Mouse (Mus musculus) testis, postnatal 14 days (tissue): ENCODE results near the gene Zfp11.
"Not testable (repeated sequence)": the region's sequence is repeated elsewhere in the genome, so short reads cannot be mapped to it uniquely, and the experiment has no call there.

Experiments used
- DNase-seq: peaks from one replicate; pipeline ENCODE4 v3.0.0; 2021; ENCODE audit warnings: low spot score

Zfp11 gene

DNA sequence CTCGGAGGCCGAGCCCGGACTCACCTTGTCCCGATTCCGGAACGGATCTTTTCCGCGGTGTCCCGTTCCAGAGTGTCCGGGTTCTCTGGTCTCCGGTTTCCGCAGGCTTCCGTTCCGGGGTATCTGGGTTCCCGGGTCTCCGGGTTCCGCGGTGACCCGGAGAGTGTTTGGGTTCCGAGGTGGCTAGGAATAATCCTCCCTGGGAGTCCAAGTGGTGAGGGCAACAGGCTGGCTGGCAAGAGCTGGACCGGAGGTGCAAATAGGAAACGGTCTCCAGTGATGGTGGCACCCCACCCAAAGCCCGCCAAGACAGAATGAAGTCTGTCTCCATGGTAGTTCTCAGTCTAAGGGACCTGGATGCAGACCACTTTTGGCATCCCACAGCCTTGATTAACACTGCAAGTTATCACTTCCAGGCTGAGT is at the start of gene Zfp11:
TSS of gene Zfp11 (minus strand) at position 64 of the 423 bp plus-strand sequence.
- peak; percentile 84 for DNase-seq

DNA sequence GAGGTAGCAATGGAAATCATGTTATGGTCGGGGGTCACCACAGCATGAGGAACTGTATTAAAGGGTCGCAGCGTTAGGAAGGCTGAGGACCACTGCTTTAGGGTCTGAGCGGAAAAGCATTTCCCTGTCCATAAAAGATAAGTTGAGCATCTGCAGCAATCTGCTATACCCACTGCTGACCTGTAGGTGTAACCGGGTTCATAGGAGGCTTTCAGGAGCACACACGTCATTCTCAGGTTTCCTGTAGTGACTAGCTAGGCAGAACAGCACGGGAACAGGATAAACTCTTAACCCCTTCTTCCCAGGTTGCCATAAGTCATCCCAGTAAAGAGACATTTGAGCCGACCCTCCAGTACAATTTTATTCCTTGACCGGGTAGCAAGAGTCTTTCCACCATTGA is 47.1 kb upstream of the Zfp11 start:
- no peak for DNase-seq

DNA sequence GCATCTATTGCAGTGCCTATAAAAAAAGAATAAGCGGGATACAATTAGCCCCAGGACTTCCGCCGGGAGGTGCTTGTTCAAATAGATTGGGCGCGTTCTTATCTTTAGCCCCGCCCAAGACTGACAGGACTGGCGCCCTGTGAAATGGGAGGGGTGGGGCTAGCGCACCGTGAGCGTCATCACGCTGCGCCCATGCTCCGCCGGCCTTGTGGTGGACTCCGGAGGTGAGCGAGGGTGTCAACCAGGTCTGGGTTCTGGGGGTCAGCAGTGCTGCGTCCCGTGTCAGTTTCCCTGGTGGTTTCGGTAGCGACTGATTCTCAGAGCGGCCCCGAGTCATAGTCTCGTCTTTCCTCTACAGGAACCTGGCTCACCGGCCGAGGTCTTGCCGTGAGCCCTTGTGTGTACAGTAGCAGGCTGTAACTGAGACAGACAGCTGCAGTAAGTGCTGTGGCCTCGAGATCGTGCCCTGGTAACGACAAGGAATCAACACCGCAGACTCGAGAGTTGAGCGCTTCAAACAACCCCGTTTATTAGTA is 45.5 kb upstream of the Zfp11 start, which contains the start of gene Mrps17:
TSS of gene Mrps17 (plus strand) at position 172 of the 536 bp plus-strand sequence.
- DNase-seq = peak; percentile 94

DNA sequence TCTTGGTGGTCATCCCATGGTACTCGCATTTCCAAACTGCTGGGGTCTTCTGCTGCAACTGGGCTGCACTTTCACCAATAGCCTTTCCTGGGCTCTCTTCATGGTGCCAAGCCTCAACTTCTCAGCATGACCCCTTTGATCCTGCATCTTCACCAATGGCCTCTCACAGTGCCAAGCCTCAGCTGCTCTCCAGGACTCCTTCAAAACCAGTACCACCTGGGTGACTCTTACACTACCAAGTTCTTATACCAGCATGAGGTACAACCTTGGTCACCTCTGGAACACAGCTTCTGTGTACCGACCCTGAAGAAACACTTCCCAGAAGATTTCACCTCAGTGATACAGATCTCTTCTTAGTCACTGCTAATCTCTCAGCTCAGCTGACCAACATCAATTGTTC is 38.5 kb upstream of the Zfp11 start, which contains the start of gene Sept14:
TSS of gene Sept14 (minus strand) at position 101 of the 400 bp plus-strand sequence.
- no peak for DNase-seq

DNA sequence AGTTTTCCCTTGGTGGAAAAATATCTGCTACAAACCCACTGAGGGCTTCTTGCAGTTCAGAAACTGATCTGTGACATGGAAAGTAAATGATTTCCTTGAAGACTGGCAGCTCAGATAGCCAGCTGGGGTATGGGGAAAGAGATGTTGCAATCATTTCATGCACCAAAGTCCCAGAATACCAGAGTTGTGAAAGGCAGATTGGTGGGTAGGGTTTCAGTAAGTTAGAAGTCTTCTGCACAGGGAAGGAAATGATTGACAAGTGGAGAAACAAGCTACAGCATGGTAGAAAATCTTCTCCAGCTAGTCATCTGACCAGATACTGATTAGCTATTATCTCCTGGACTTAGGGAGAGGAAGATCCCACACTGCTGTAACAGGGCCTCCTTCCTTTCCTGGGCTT is 33.5 kb upstream of the Zfp11 start:
- no peak for DNase-seq

DNA sequence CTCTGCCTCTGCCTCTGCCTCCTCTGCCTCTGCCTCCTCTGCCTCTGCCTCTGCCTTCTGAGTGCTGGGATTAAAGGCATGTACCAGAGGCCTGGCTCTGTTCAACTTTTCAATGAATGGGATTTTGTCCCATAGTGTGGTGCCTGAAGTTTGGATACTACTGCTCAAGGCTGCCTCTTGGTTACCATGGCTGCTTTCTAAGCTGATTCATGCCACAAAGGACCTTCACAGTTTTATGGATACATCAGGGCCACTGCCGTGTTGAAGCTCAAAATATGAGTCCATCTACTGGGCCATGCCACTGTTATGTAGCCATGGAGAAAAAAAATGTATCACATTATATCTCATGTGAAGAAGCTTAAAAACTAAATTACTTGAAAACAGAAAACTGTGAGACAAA is 31.8 kb upstream of the Zfp11 start:
- no peak for DNase-seq

DNA sequence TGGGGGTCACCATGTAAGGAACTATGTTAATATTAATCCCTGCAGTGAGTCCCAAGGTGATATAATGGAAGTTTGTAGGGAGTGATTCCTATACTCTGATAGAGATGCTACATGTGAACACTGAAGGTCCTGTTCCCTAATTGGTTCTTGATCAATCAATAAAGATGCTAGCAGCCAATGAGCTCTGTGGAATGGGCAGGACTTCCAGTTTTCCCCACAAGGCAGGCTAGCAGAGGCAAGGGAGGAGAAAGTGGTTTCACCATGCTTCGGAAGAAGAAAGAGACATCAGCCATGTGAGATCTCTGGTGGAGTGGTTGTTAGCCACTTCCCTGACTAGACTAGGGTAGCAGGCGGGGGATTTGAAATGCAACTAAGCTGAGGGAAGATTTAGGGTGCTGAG is 30.6 kb upstream of the Zfp11 start:
- no peak for DNase-seq

DNA sequence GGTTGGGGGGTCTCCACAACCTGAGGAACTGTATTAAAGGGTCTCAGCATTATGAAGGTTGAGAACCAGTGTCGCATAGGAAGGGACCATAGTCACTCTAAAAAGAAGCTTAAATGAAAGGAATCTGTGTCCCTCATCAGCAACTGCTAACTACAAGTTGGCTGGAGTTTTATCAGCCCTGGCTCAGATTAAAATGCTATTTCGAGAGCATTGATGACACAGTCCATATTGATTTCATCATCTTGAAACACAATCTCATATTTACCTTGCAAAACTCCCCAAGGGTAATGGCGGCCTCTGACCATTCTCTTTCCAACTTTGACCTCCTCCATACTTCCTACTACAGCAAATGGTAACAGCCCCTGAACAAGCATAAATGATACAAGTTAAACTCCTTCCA is 20.6 kb upstream of the Zfp11 start:
- no peak for DNase-seq

DNA sequence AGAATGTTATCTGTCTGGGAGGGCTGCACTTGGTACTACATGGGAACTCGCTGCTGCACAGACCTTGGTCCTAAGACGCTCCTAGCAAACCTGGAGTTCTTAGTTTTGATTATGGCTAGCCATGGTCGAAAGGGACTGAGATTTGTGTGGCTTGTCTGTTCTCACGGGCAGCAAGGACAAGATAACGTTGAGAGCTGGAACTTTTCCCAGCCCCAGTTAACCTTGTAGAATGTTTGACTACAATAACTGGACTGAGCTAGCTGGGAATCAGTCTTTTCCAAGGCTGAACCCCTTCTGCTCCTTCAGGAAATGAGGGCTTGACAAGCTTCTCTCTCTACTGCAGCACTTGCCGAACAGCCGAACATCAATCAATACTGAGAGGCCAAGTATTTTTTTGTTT is 17.7 kb upstream of the Zfp11 start:
- peak; percentile 75 for DNase-seq

DNA sequence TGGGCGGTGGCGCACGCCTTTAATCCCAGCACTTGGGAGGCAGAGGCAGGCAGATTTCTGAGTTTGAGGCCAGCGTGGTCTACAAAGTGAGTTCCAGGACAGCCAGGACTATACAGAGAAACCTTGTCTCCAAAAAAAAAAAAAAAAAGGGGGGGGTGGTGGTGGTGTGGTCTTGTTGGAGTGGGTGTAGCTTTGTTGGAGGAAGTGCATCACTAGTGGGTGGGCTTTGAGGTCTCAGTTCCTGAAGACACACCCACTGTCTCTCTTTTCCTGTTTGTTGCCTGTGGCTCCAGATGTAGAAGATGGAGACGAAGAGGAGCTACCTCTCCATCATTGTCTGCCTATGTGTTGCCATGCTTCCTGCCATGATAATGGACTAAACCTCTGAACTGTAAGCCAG is 15.2 kb upstream of the Zfp11 start:
- DNase-seq = not testable (repeated sequence)

DNA sequence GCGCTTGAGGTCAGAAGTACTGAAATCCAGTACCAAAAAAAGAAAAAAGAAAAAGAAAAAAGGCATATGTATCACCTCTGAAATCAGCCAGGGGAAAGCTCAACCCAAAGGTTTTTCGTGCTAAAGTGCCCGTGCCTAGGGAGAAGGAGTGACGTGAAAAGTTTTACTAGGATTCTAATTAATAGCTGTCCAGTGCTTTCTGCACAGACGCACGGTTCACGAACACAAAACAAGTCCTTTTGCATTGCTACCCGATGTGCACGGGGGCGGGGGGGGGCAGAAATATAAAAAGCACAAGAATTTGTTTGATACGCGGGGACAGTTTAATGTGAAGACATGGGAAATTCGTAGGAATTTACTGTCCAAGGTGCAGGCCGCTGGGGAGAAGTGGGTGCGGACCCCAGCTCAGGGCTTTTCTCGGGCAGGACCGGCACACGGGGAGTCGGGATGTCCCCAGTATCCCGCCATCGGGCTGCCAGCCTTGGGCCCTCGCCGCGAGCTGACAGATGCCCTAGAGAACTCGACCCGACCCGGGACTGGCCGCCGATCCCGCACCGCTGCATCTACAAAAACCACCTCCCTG is 355 bp downstream of the Zfp11 start:
- DNase-seq = no peak

DNA sequence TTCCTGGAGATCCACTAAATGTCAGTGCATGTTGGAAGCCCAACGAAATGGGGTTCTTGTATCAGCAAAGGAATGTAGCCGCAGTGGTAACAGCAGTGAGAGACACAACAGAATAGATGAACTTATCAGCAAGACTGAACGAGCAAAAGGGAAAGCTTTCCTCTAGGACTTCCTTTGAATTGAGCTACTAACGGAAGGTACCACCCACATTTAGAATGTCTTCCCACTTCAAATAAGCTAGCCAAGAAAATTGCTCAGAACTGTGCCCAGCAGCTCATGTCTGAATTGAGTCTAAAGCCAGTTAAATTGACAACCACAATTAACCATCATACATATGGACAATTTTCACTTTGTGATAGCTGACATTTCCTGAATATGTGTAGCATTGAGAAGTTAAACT is 2.0 kb downstream of the Zfp11 start:
- no peak for DNase-seq

DNA sequence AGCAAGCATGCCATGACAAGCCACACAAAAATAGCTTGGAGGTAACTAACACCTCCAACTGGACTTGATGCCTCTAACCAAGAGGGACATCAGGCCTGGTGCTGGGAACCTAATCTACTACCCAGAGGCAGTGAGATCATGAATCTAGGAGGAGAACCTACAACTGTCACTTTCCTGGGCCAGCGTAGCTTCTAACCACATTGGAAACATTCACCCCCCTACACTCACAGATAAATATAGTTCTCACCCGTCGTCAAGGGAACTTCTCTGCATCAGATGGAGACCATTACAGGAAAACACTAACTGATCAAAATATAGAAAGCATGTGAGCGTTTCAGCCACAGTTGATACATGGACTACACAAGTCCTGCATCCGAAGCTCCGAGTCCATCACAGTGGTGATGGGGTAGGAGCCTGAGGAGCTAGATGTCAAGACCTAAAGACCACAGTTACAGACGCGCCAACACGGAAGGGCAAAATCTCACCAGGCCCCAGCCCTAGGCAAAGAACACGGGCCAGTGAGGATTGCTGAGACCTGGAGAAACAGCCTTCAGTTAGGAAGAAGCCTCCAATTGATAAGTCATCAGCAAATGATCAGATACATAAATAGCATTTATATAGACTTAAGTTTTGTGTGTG is 3.5 kb downstream of the Zfp11 start:
- no peak for DNase-seq

DNA sequence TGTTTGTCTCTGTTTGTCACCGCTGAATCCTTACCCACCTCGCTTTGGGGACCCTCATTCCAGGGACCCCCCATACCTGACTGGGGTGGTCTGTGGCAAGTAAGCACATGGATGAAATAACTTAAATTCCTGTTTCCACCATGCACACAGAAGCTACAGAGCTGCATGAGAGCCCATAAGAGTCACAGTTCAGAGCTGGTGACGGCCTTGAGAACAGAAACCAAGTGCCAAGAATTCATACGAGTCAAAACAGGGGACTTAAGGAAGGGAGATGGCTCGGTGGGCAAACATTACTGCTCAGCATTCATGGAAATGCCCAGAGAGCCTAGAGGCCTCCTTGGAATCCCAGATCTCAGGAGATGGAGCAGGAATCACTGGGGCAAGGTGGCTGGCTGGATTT is 5.8 kb downstream of the Zfp11 start:
- no peak for DNase-seq

DNA sequence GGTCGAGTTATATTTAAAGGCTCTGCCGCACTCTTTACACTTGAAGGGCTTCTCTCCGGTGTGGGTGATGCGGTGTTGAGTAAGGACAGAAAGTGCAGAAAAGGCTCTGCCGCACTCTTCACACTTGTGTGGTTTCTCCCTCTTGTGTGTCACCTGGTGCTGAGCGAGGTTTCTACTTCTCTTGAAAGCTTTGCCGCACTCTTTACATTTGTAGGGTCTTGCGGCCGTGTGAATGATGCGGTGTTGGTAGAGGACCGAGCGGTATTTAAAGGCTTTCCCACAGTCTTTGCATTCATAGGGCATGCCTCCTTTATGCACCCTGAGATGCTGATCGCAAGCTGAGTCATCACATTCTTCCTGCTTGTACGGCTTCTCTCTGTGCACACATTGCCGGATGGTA is 12.0 kb downstream of the Zfp11 start:
- no peak for DNase-seq

DNA sequence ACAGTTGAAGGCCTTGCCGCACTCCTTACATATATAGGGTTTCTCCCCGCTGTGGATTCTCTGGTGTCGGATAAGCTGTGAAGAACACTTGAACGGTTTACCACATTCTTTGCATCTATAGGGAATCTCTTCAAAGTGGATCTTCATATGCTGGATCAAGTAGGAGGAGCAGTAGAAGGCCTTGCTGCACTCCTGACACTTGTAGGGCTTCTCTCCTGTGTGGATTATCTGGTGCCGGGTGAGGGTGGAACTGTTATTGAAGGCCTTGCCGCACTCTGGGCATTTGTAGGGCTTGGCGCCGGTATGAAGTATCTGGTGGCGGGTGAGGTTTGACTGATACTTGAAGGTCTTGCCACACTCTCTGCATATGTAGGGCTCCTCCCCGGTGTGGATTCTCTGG is 12.9 kb downstream of the Zfp11 start:
- DNase-seq = no peak

DNA sequence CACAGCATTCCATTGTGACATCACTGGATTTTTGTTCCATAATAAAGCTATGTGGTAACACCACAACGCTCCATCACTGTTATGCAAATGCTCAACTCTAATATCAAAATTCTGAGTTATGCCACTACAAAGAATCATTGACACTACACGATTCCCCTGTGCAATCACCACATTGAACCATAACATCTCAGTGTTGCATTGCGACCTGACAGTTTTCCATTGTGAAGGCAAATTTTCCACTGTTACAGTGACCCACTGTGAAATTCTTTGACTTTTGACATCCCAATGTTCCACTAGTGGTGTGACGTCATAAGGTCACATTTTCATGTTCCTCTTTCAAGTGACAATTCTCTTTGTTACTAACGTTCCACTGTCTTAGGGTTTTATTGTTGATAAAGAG is 19.0 kb downstream of the Zfp11 start:
- DNase-seq = no peak

DNA sequence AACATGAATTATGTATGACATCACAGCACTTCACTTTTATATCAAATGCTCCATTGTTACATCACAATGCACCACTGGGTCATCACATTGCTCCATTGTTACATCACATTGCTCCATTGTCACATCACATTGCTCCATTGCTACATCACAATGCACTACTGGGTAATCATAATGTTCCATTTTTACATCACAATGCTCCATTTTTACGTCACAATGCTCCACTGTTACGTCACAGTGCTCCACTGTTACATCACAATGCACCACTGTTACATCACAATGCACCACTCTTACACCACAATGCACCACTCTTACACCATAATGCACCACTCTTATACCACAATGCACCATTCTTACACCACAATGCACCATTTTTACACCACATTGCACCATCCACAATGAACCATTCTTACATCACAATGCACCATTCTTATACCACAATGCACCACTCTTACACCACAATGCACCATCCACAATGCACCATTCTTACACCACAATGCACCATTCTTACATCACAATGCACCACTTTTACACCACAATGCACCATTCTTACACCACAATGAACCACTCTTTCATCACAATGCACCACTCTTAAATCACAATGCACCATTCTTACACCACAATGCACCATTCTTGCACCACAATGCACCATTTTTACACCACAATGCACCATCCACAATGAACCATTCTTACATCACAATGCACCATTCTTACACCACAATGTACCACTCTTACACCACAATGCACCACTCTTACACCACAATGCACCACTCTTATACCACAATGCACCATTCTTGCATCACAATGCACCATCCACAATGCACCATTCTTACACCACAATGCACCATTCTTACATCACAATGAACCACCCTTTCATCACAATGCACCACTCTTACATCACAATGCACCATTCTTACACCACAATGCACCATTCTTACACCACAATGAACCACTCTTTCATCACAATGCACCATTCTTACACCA is 37.3 kb downstream of the Zfp11 start:
- not testable (repeated sequence) for DNase-seq

DNA sequence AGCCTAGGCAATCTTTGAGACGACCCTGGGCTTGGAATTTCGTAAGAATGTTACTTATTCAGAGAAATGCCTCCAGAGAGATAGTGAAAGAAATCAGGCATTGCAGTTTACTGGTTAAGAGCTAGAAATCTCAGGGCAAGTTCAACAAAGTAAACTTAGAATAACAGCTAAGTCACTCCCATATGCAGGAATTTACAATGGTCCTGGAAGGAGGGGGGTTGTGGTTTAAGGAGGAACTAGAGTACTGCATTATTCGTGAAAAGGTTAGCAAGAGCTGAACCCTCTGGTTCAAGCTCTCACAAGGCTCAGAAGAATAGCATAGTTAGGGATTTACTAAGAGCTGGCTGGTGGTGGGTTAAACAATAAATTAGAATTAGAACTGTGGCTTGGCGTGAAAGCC is 43.3 kb downstream of the Zfp11 start:
- DNase-seq = not testable (repeated sequence)

DNA sequence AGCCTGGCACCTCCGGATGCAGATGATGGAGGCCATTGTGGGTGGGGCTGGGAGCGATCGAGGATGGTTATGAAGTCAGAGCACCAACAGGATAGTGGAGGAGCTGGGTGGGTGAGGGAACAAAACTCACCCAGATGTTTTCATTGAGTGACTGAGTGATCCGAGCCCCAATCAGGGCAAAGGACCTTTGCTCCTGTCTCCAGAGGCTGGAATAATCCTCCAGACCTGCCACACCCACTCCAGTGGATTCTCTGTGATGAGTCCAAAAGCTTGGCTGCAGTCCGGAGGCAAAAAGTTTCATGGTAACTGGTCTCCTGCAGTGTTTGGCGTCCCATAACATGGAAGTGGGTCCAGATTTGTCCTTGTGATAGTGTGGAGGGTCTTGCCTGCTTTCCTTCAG is 43.8 kb downstream of the Zfp11 start:
- no peak for DNase-seq

DNA sequence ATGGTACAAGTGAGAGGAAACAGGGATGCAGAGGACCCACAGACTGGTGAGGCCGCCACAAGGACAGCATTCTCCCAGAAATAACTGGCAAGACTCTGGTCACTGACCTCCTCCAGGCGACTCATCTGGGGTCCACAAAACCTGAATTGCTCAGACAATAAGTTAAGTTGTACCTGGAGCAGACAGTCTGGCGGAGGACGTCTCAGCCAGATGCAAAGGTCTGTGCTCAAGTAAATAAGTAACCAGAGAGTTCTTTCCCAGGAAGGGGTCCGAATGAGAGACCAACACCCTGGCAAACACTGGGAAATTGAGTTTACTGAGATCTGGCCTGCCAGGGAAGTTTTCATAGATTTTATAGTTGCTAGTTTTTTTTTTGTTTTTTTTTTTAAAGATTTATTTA is 48.5 kb downstream of the Zfp11 start:
- DNase-seq = no peak

DNA sequence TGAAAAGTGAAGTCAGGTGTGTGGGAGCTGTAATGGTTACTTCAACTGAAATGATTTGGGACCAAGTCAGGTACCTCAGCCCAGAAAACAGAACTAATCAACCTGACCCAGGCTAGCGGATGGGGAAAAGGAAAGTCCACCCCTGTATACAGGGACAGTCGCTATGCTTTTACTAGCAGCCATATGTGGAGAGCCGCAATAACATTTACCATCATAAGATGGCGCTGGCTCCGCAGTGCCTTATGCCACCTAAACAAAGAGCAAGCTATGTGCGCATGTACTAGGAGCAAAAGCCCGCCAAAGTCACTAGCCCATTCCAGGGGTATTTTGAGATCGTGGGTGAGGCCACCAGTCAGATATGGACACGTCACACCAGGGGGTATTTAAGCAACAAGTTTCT is 49.3 kb downstream of the Zfp11 start:
- DNase-seq = not testable (repeated sequence)

DNA sequence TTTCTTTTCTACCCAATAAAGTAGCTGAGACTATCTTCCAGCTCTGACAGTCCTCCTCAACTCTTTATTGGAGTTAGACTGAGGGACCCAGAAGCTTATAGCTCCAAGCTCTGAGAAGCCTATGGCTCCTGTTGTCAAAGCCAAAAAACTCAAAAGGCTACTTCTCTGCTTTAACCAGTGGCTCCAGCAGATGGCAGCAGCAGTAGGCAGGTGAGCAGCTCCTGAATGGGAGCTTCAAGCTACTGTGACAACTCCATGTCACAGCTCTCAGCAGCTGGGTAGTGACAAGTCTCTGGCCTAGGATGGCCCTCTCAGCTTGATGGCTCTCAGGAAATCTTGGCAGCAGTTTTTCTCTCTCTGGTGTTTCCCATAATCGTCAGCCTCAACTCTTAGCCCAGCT is 58.8 kb downstream of the Zfp11 start:
- peak; percentile 46 for DNase-seq
